Mouse (Mus musculus): Measurements from ENCODE around the gene Ubtf.
"Not testable (repeated sequence)": the region's sequence is repeated elsewhere in the genome, so short reads cannot be mapped to it uniquely, and the experiment has no call there.

The Ubtf gene

GRCm38 (mm10) chr11:102296491-102297472 is 22.8 kb downstream of the Ubtf start, which contains the start of gene Atxn7l3:
TSS of gene Atxn7l3 (minus strand) at chr11:102296631.
- in situ Hi-C loops (cut with MboI, MseI), result loop anchor here (10.0 kb wide), 1 partner anchor 138 kb away; the partner anchor contains the start of gene Grn

- in situ Hi-C loops (cut with MboI, MseI), result loop anchor here (10.0 kb wide), 1 partner anchor 139 kb away; the partner anchor contains the start of gene Grn
Measured at GRCm38 (mm10) chr11:102295598-102296471, 23.7 kb downstream of the Ubtf start.

GRCm38 (mm10) chr11:102294887-102295597 is 24.5 kb downstream of the Ubtf start:
- in situ Hi-C loops (cut with MboI, MseI), result loop anchor here (10.0 kb wide), 1 partner anchor 140 kb away; the partner anchor contains the start of gene Grn

- in situ Hi-C loops (cut with MboI, MseI), result loop anchor here (10.0 kb wide), 1 partner anchor 140 kb away; the partner anchor contains the start of gene Grn
Measured at GRCm38 (mm10) chr11:102294416-102294815, 25.1 kb downstream of the Ubtf start.

GRCm38 (mm10) chr11:102293971-102294370 is 25.6 kb downstream of the Ubtf start:
- in situ Hi-C loops (cut with MboI, MseI), result loop anchor here (10.0 kb wide), 1 partner anchor 141 kb away; the partner anchor contains the start of gene Grn

- in situ Hi-C loops (cut with MboI, MseI), result loop anchor here (10.0 kb wide), 1 partner anchor 144 kb away; the partner anchor contains the start of gene Grn
Measured at GRCm38 (mm10) chr11:102291051-102291535, 28.4 kb downstream of the Ubtf start.

- in situ Hi-C loops (cut with MboI, MseI), result loop anchor here (10.0 kb wide), 1 partner anchor 145 kb away; the partner anchor contains the start of gene Grn
Measured at GRCm38 (mm10) chr11:102290141-102290540, 29.4 kb downstream of the Ubtf start.

GRCm38 (mm10) chr11:102289511-102290100 is 29.9 kb downstream of the Ubtf start:
- in situ Hi-C loops (cut with MboI, MseI), result loop anchor here (10.0 kb wide), 1 partner anchor 145 kb away; the partner anchor contains the start of gene Grn

- in situ Hi-C loops (cut with MboI, MseI), result no loop called here
Measured at GRCm38 (mm10) chr11:102288913-102289312, 30.6 kb downstream of the Ubtf start.

- in situ Hi-C loops (cut with MboI, MseI), result no loop called here
Measured at GRCm38 (mm10) chr11:102288027-102288804, 31.3 kb downstream of the Ubtf start.

- in situ Hi-C loops (cut with MboI, MseI), result no loop called here
Measured at GRCm38 (mm10) chr11:102287485-102287884, 32.1 kb downstream of the Ubtf start.

- in situ Hi-C loops (cut with MboI, MseI), result no loop called here
Measured at GRCm38 (mm10) chr11:102285095-102285834, 34.3 kb downstream of the Ubtf start.

GRCm38 (mm10) chr11:102284501-102285094 is 34.9 kb downstream of the Ubtf start, which contains the start of gene Tmub2:
TSS of gene Tmub2 (plus strand) at chr11:102284931.
- in situ Hi-C loops (cut with MboI, MseI), result no loop called here

- in situ Hi-C loops (cut with MboI, MseI), result no loop called here
Measured at GRCm38 (mm10) chr11:102283922-102284321, 35.6 kb downstream of the Ubtf start.

GRCm38 (mm10) chr11:102280267-102280666 is 39.3 kb downstream of the Ubtf start:
- in situ Hi-C loops (cut with MboI, MseI), result not testable (repeated sequence)

- in situ Hi-C loops (cut with MboI, MseI), result no loop called here
Measured at GRCm38 (mm10) chr11:102279595-102279994, 39.9 kb downstream of the Ubtf start.

GRCm38 (mm10) chr11:102277754-102278153 is 41.8 kb downstream of the Ubtf start:
- in situ Hi-C loops (cut with MboI, MseI), result no loop called here

GRCm38 (mm10) chr11:102276411-102276915 is 43.1 kb downstream of the Ubtf start:
- in situ Hi-C loops (cut with MboI, MseI), result no loop called here

All from T-helper 2 cell (primary cell).